Mouse (Mus musculus): ENCODE measurements at regions not wholly inside any gene's neighbourhood (a gene's known extent, or its start where the extent isn't known, plus 50 kb on each side); places are given as distances from the start of the nearest gene placed in this dataset.
A peak's percentile ranks its signal among the peaks of the same experiment; 100 is the strongest.

DNA sequence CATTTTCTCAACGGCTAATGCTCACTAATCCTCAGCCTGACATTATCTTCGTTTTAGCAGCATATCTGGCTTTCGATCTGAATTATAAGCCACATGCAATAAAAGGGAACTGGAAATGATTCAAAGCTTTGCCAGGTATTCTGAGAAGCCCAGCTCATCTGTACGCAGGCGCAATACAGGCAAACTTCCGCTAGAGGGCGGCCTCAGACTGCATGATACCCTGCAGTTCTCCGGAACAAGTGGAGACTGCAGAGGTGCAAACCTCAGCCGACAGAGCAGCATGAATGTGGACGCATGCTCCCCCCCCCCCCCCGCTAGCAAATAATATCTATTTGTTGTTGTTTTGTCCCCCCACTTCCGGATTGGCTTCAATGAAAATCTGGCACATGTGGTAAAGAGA, 75.3 kb upstream of the Shisa3 start:
- TF ChIP-seq CTCF (IDR thresholded peaks at IDR 0.05; ENCODE audit: low read depth) (peak; percentile 92), EP300 (IDR thresholded peaks at IDR 0.05; ENCODE audit: low read depth) (no peak)
